ENCODE assay signal across 28 mouse cellular contexts in the genomic region with DNA sequence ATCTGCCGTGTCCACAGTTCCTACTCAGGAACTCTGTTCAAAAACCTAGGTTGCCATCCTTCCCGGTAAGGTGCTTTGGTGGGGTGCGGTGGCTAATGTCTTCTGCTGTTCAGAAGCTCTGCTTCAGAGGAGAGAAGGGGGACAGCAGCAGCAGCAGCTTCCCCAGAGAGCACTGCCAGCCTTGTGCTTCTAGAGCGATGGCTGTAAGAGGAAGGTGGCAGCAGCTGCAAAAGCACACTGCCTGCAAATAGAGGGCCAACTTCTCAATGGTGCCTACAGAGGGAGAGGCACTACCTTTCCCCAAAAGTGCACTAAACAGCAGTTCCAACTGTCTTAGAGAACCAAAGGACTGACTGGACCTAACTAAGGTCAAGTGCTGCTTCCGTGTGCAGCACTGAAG.
DNase-seq lines count a peak whose midpoint lies in the region; ATAC-seq and TF ChIP-seq lines count a peak whose summit lies in the region.
"Had no signal": no experiment of that assay in that cellular context is flagged by ENCODE, and none has a peak within 500 bp of the region (broad histone marks: within the 10 kb centered on the region; RNA-seq: fewer than 3 reads in every experiment).

No protein-coding gene starts in this region.

- no peaks in the 10 kb centered on the region for H3K27me3 ChIP-seq in hindbrain, embryonic 13.5 days
- no peaks in the 10 kb centered on the region for H3K27me3 ChIP-seq in hindbrain, embryonic 14.5 days (ENCODE audit: control insufficient read depth, insufficient read depth, low read length)
- no peaks in the 10 kb centered on the region for H3K27me3 ChIP-seq in liver, adult 2 months (ENCODE audit: control insufficient read depth, insufficient read depth, low read length)
- no peaks in the 10 kb centered on the region for H3K27me3 ChIP-seq in liver, embryonic 12.5 days (replicated peaks)
- H3K27me3 ChIP-seq: embryonic facial prominence, embryonic 13.5 days; forebrain, embryonic 15.5 days; hindbrain, embryonic 12.5 days; limb, embryonic 12.5 days; midbrain, embryonic 12.5 days had no signal

- no peaks in the 10 kb centered on the region for H3K9me3 ChIP-seq in hindbrain, embryonic 13.5 days
- H3K9me3 ChIP-seq in hindbrain, embryonic 14.5 days (ENCODE audit: control insufficient read depth, low read length), result no peaks in the 10 kb centered on the region
- H3K9me3 ChIP-seq in liver, embryonic 12.5 days (replicated peaks), result no peaks in the 10 kb centered on the region
- H3K9me3 ChIP-seq: embryonic facial prominence, embryonic 13.5 days; forebrain, embryonic 15.5 days; heart, embryonic 10.5 days; midbrain, embryonic 12.5 days had no signal

- H3K36me3 ChIP-seq in hindbrain, embryonic 13.5 days, result peaks cover 16% of the 10 kb centered on the region
- H3K36me3 ChIP-seq in hindbrain, embryonic 14.5 days (replicated peaks; ENCODE audit: control insufficient read depth, insufficient read depth), result no peaks in the 10 kb centered on the region; the same call in 1 of the 2 replicates
- H3K36me3 ChIP-seq in liver, adult 2 months (ENCODE audit: control insufficient read depth, insufficient read depth, low read length), result no peaks in the 10 kb centered on the region
- H3K36me3 ChIP-seq in liver, embryonic 12.5 days, result peaks cover 5% of the 10 kb centered on the region
- H3K36me3 ChIP-seq: G1E had no signal

- no peak overlapping the region for H3K4me3 ChIP-seq in hindbrain, embryonic 13.5 days
- no peak overlapping the region for H3K4me3 ChIP-seq in hindbrain, embryonic 14.5 days (replicated peaks; ENCODE audit: low read length)
- H3K4me3 ChIP-seq in liver, adult 2 months (ENCODE audit: insufficient read depth, low read depth, low read length), result no peak overlapping the region
- H3K4me3 ChIP-seq in liver, embryonic 12.5 days, result no peak overlapping the region
- H3K4me3 ChIP-seq: embryonic facial prominence, embryonic 13.5 days; forebrain, embryonic 10.5 days; forebrain, embryonic 15.5 days; heart, embryonic 10.5 days; hindbrain, embryonic 12.5 days; left cerebral cortex, adult 2 months; limb, embryonic 12.5 days; midbrain, embryonic 12.5 days had no signal

- ATAC-seq in frontal cortex, adult (ENCODE audit: low TSS enrichment), result peak; percentile 64
- ATAC-seq in hindbrain, embryonic 13.5 days (ENCODE audit: low FRiP score), result no peak
- ATAC-seq in hindbrain, embryonic 14.5 days (ENCODE audit: low FRiP score), result no peak
- ATAC-seq in liver, embryonic 12.5 days, result no peak
- ATAC-seq: forebrain, embryonic 15.5 days; inflammation-experienced regulatory T-cells, adult 6 months had no signal

- TF ChIP-seq POLR2A in liver, adult 2 months (IDR thresholded peaks at IDR 0.05; ENCODE audit: extremely low read depth, insufficient read depth, low read length), result no peak

- peaks cover 51% of the 10 kb centered on the region for H3K4me1 ChIP-seq in hindbrain, embryonic 13.5 days (replicated peaks)
- peaks cover 29% of the 10 kb centered on the region for H3K4me1 ChIP-seq in hindbrain, embryonic 14.5 days (replicated peaks; ENCODE audit: control insufficient read depth, insufficient read depth, low read length)
- peaks cover 23% of the 10 kb centered on the region for H3K4me1 ChIP-seq in liver, adult 2 months (ENCODE audit: control insufficient read depth, insufficient read depth, low read length)
- peaks cover 10% of the 10 kb centered on the region for H3K4me1 ChIP-seq in liver, embryonic 12.5 days

- DNase-seq in frontal cortex, postnatal 25 days (ENCODE audit: low spot score in 2 of 2), result no peak
- DNase-seq in hindbrain, embryonic 14.5 days (ENCODE audit: low spot score), result no peak
- DNase-seq in liver, adult 2 months (ENCODE audit: extremely low read depth, low read depth, low spot score), result peak; percentile 48
- peak; percentile 60 for DNase-seq in brain, adult 2 months (ENCODE audit: low read depth, low spot score)
- no peak for DNase-seq in thymus, postnatal 10 days (ENCODE audit: low spot score in 2 of 2)
- DNase-seq: adrenal gland, adult 8-10 months; cerebellum, adult 9-11 months; embryo, embryonic 11 days; gastrocnemius, postnatal 10 days; heart, postnatal 14 days; kidney, adult 11 months; lung, postnatal 36 days; right cerebral cortex, postnatal 25 days; thymus, postnatal 25 days had no signal

- TF ChIP-seq CTCF in liver, adult 2 months (IDR thresholded peaks at IDR 0.05; ENCODE audit: low read depth, low read length), result no peak

- H3K9ac ChIP-seq in hindbrain, embryonic 13.5 days, result no peak overlapping the region
- no peak overlapping the region for H3K9ac ChIP-seq in hindbrain, embryonic 14.5 days
- no peak overlapping the region for H3K9ac ChIP-seq in liver, adult 2 months (ENCODE audit: low read depth, low read length)
- no peak overlapping the region for H3K9ac ChIP-seq in liver, embryonic 12.5 days
- H3K9ac ChIP-seq: embryonic facial prominence, embryonic 13.5 days; forebrain, embryonic 15.5 days; hindbrain, embryonic 12.5 days; limb, embryonic 12.5 days; liver, embryonic 14.5 days; midbrain, embryonic 12.5 days had no signal

- H3K27ac ChIP-seq in hindbrain, embryonic 13.5 days, result peak overlapping the region; percentile 24; the same call in 1 of the 2 replicates
- H3K27ac ChIP-seq in hindbrain, embryonic 14.5 days, result no peak overlapping the region
- H3K27ac ChIP-seq in liver, adult 2 months (replicated peaks; ENCODE audit: insufficient read depth, low read depth, low read length), result peak overlapping the region; percentile 29
- H3K27ac ChIP-seq in liver, embryonic 12.5 days, result no peak overlapping the region
- H3K27ac ChIP-seq: embryonic facial prominence, embryonic 13.5 days; forebrain, embryonic 10.5 days; forebrain, embryonic 15.5 days; heart, embryonic 10.5 days; hindbrain, embryonic 12.5 days; left cerebral cortex, adult 2 months; limb, embryonic 12.5 days; liver, embryonic 14.5 days; midbrain, embryonic 12.5 days had no signal

- WGBS in hindbrain, embryonic 13.5 days, result 68% methylated on average over 5 of the region's 5 CpGs
- 70% methylated on average over 5 of the region's 5 CpGs for WGBS in hindbrain, embryonic 14.5 days
- 20% methylated on average over 5 of the region's 5 CpGs for WGBS in liver, adult 2 months
- WGBS in liver, embryonic 12.5 days (ENCODE audit: insufficient replicate concordance), result 72% methylated on average over 5 of the region's 5 CpGs

- no peak overlapping the region for H3K4me2 ChIP-seq in hindbrain, embryonic 13.5 days
- no peak overlapping the region for H3K4me2 ChIP-seq in hindbrain, embryonic 14.5 days (replicated peaks)
- no peak overlapping the region for H3K4me2 ChIP-seq in liver, embryonic 12.5 days
- H3K4me2 ChIP-seq: embryonic facial prominence, embryonic 13.5 days; forebrain, embryonic 15.5 days; hindbrain, embryonic 12.5 days; limb, embryonic 12.5 days; midbrain, embryonic 12.5 days had no signal

- peaks cover 21% of the 10 kb centered on the region for H3K79me2 ChIP-seq in liver, adult 2 months (ENCODE audit: control insufficient read depth, insufficient read depth, low read length)

Comparison
In these comparisons a context has a peak if more than half of its experiments do, and no peak if none do; other contexts are left out.
1. H3K27ac ChIP-seq: peak in hindbrain, embryonic 13.5 days (single experiment) and liver, adult 2 months (single experiment); none in hindbrain, embryonic 14.5 days (single experiment) and liver, embryonic 12.5 days (single experiment).
2. DNase-seq: peak in liver, adult 2 months (single experiment) and brain, adult 2 months (single experiment); none in frontal cortex, postnatal 25 days (0 of 2), hindbrain, embryonic 14.5 days (single experiment) and thymus, postnatal 10 days (0 of 2).